Mouse (Mus musculus) brain, embryonic 14.5 days (tissue): ENCODE measurements around the gene Amn1.

Source experiments
- CTCF ChIP-seq: fragments of 200-500 bp; IDR thresholded peaks from 2 replicates; pipeline ENCODE4 v1.5.1; 2012; ENCODE audit warnings: inconsistent platforms, mild to moderate bottlenecking, moderate library complexity, borderline replicate concordance; ENCODE audit not compliant: insufficient read depth, insufficient read length; ENCODE audit errors: extremely low read depth
- POLR2A ChIP-seq: fragments of 200-500 bp; IDR thresholded peaks from 2 replicates; pipeline ENCODE4 v1.6.1; 2012; ENCODE audit warnings: mild to moderate bottlenecking, inconsistent platforms, borderline replicate concordance; ENCODE audit not compliant: poor library complexity, insufficient read depth, insufficient read length, severe bottlenecking; ENCODE audit errors: extremely low read depth

GRCm38 (mm10) chr6:149188041-149188924, at the start of gene Amn1:
- TF ChIP-seq POLR2A (peak; percentile 94; the same call in 1 of the 2 replicates), CTCF (peak; percentile 8; the same call in 1 of the 2 replicates)
